Mouse (Mus musculus): ENCODE data around the gene Fam117b. TPM values are rescaled to one million over a fixed set of nuclear protein-coding genes. Genes with fewer than 3 reads are reported as not detected.

Gene Fam117b
- polyA plus RNA-seq, 1 experiment from 2014 or later, result 10.7 TPM

GRCm38 (mm10) chr1:59967291-59967690 lies 54.5 kb downstream of the Fam117b start:
- Histone ChIP-seq H3K27ac (replicated peaks; ENCODE audit: low read depth, low read length) (no peak overlapping the region), H3K4me3 (ENCODE audit: low read depth, low read length) (no peak overlapping the region), H3K4me2 (ENCODE audit: low read depth, low read length) (no peak overlapping the region), H3K27me3 (replicated peaks; ENCODE audit: control insufficient read depth, insufficient read depth, low read length) (no peaks in the 10 kb centered on the region), H3K9me3 (ENCODE audit: control insufficient read depth, low read length) (no peaks in the 10 kb centered on the region), H3K36me3 (ENCODE audit: control insufficient read depth, insufficient read depth, low read length) (peaks cover 32% of the 10 kb centered on the region; the same call in 1 of the 2 replicates), H3K9ac (ENCODE audit: low read depth, low read length) (no peak overlapping the region), H3K4me1 (ENCODE audit: control insufficient read depth, insufficient read depth, low read length) (no peaks in the 10 kb centered on the region)
- ATAC-seq (ENCODE audit: low read depth) (no peak), DNase-seq (ENCODE audit: low spot score) (peak; percentile 11)
- 88% methylated on average over 4 of the region's 4 CpGs for WGBS

GRCm38 (mm10) chr1:59986626-59987025 lies 73.8 kb downstream of the Fam117b start:
- H3K4me2 ChIP-seq (ENCODE audit: low read depth, low read length), result no peak overlapping the region
- no peak overlapping the region for H3K27ac ChIP-seq (replicated peaks; ENCODE audit: low read depth, low read length)
- DNase-seq (ENCODE audit: low spot score), result no peak
- H3K36me3 ChIP-seq (ENCODE audit: control insufficient read depth, insufficient read depth, low read length), result peaks cover 30% of the 10 kb centered on the region
- no peaks in the 10 kb centered on the region for H3K9me3 ChIP-seq (ENCODE audit: control insufficient read depth, low read length)
- no peak overlapping the region for H3K4me3 ChIP-seq (ENCODE audit: low read depth, low read length)
- ATAC-seq (ENCODE audit: low read depth), result no peak
- H3K9ac ChIP-seq (ENCODE audit: low read depth, low read length), result no peak overlapping the region
- no peaks in the 10 kb centered on the region for H3K27me3 ChIP-seq (replicated peaks; ENCODE audit: control insufficient read depth, insufficient read depth, low read length)
- H3K4me1 ChIP-seq (ENCODE audit: control insufficient read depth, insufficient read depth, low read length), result no peaks in the 10 kb centered on the region

DNA sequence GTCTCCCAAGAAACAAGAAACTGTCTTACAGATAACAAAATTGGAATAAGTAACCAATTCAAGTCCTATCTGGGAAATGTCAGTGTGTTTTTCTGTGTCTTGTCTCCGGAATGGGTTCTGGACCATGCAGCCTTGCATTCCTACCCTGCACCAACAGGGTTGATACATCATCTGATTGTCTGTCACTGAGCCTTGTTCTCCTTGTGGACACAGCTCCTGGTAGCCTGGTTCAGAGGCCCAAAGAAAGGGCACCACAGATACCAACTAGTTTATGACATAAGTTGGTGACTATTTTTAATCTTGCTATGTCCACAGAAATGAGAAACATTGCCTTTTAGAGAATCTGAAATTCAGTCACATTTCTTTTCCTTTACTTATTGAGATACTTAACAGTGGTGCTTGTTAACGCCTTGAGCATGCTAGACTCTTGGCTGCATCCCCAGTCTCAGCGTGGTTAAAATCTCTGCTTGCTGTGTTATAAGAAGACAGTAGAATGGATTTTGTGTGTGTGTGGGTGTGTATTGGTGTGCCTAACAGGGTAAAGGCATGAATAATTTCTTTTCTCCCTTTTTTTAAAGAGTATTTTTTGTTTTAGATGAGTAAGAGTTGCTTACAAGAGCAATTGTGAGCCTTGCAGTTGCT lies 74.7 kb downstream of the Fam117b start:
- no peak for DNase-seq (ENCODE audit: low spot score)
- H3K27me3 ChIP-seq (replicated peaks; ENCODE audit: control insufficient read depth, insufficient read depth, low read length), result no peaks in the 10 kb centered on the region
- H3K36me3 ChIP-seq (ENCODE audit: control insufficient read depth, insufficient read depth, low read length), result peaks cover 29% of the 10 kb centered on the region

DNA sequence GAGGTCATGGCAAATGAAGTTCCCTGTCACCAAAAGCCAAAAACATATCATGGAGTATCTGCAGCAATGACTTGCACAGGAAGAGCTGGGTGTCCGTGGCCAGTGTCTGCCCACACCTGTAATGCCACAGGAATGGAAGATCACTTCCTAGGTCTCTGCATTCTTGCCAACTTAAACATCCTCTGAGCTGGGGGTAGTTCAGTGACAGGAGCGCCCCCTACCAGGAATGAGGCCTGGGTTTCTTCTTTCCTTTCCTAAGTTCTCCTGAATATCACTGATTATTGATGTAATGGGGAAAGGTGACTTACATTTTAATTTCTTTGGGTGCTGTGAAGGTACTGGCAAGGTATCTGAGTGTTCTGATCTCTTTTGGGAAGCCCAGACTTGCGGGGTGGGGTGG lies 82.8 kb downstream of the Fam117b start:
- DNase-seq (ENCODE audit: low spot score), result no peak
- no peaks in the 10 kb centered on the region for H3K9me3 ChIP-seq (ENCODE audit: control insufficient read depth, low read length)
- H3K27ac ChIP-seq (replicated peaks; ENCODE audit: low read depth, low read length), result no peak overlapping the region
- peaks cover 8% of the 10 kb centered on the region; the same call in 1 of the 2 replicates for H3K36me3 ChIP-seq (ENCODE audit: control insufficient read depth, insufficient read depth, low read length)
- no peaks in the 10 kb centered on the region for H3K27me3 ChIP-seq (replicated peaks; ENCODE audit: control insufficient read depth, insufficient read depth, low read length)
- H3K4me1 ChIP-seq (ENCODE audit: control insufficient read depth, insufficient read depth, low read length), result no peaks in the 10 kb centered on the region
- ATAC-seq (ENCODE audit: low read depth), result no peak
- no peak overlapping the region for H3K4me2 ChIP-seq (ENCODE audit: low read depth, low read length)
- no peak overlapping the region for H3K4me3 ChIP-seq (ENCODE audit: low read depth, low read length)
- WGBS, result 53% methylated on average over 3 of the region's 3 CpGs
- H3K9ac ChIP-seq (ENCODE audit: low read depth, low read length), result no peak overlapping the region

More for the DNA sequence above, 74.7 kb downstream of the Fam117b start:
- Histone ChIP-seq H3K9me3 (ENCODE audit: control insufficient read depth, low read length) (no peaks in the 10 kb centered on the region), H3K4me3 (ENCODE audit: low read depth, low read length) (no peak overlapping the region), H3K27ac (replicated peaks; ENCODE audit: low read depth, low read length) (no peak overlapping the region), H3K4me2 (ENCODE audit: low read depth, low read length) (no peak overlapping the region), H3K9ac (ENCODE audit: low read depth, low read length) (no peak overlapping the region), H3K4me1 (ENCODE audit: control insufficient read depth, insufficient read depth, low read length) (no peaks in the 10 kb centered on the region)
- 91% methylated on average over 3 of the region's 3 CpGs for WGBS
- ATAC-seq (ENCODE audit: low read depth), result no peak

DNA sequence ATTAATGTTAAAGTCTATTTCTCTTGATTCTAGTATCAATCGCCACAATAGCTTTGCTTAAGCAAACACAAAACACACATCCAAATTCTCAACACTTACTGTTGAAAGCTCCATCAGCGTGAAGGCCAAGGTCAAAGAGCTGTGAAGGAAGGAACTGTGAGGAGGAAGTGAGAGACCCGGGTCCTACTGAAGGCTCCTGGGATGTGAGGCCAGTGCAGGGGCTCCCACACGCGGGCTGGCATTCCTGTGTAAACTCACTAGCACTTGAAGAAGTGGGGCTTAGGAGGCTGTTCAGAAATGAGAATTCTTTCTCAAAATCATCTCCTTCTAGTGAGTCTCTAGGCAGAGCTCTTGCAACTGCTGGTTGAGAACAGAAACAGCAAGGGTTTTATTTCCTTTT lies 84.5 kb downstream of the Fam117b start:
- H3K4me3 ChIP-seq (ENCODE audit: low read depth, low read length), result no peak overlapping the region
- H3K4me2 ChIP-seq (ENCODE audit: low read depth, low read length), result no peak overlapping the region
- no peaks in the 10 kb centered on the region for H3K9me3 ChIP-seq (ENCODE audit: control insufficient read depth, low read length)
- WGBS, result 61% methylated on average over 5 of the region's 5 CpGs
- no peaks in the 10 kb centered on the region for H3K4me1 ChIP-seq (ENCODE audit: control insufficient read depth, insufficient read depth, low read length)
- H3K27me3 ChIP-seq (replicated peaks; ENCODE audit: control insufficient read depth, insufficient read depth, low read length), result no peaks in the 10 kb centered on the region
- no peak for DNase-seq (ENCODE audit: low spot score)
- ATAC-seq (ENCODE audit: low read depth), result no peak
- no peaks in the 10 kb centered on the region for H3K36me3 ChIP-seq (ENCODE audit: control insufficient read depth, insufficient read depth, low read length)
- no peak overlapping the region for H3K9ac ChIP-seq (ENCODE audit: low read depth, low read length)
- H3K27ac ChIP-seq (replicated peaks; ENCODE audit: low read depth, low read length), result no peak overlapping the region

- ATAC-seq (ENCODE audit: low read depth), result no peak
- H3K9me3 ChIP-seq (ENCODE audit: control insufficient read depth, low read length), result no peaks in the 10 kb centered on the region
- no peak overlapping the region for H3K27ac ChIP-seq (replicated peaks; ENCODE audit: low read depth, low read length)
- no peaks in the 10 kb centered on the region for H3K4me1 ChIP-seq (ENCODE audit: control insufficient read depth, insufficient read depth, low read length)
- no peak overlapping the region for H3K9ac ChIP-seq (ENCODE audit: low read depth, low read length)
- H3K4me3 ChIP-seq (ENCODE audit: low read depth, low read length), result no peak overlapping the region
- no peaks in the 10 kb centered on the region for H3K36me3 ChIP-seq (ENCODE audit: control insufficient read depth, insufficient read depth, low read length)
- WGBS, result 53% methylated on average over 2 of the region's 2 CpGs
- peak; percentile 20 for DNase-seq (ENCODE audit: low spot score)
- no peak overlapping the region for H3K4me2 ChIP-seq (ENCODE audit: low read depth, low read length)
- no peaks in the 10 kb centered on the region for H3K27me3 ChIP-seq (replicated peaks; ENCODE audit: control insufficient read depth, insufficient read depth, low read length)
These were observed 87.5 kb downstream of the Fam117b start for GRCm38 (mm10) chr1:60000319-60000718.

DNA sequence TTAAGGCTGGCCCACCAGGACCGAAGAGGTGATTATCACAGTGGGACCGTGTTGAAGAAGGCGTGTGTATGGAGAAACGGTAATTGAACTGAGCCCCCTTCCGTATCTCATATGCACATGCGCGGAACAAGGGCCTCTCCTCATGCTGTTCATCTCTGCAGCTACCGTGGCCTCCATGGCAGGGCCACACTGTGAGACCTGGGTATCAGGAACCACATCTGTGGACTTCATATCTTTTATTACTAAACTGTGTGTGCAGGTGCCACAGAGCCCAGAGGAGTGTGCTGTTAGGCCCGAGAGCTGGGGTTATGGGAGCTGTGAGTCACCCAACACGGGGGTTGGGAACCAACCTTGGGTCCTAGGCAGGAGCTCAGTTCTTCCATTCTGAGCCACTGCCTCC lies 94.5 kb downstream of the Fam117b start:
- Histone ChIP-seq H3K4me3 (ENCODE audit: low read depth, low read length) (no peak overlapping the region), H3K36me3 (ENCODE audit: control insufficient read depth, insufficient read depth, low read length) (no peaks in the 10 kb centered on the region), H3K27me3 (replicated peaks; ENCODE audit: control insufficient read depth, insufficient read depth, low read length) (no peaks in the 10 kb centered on the region), H3K4me1 (ENCODE audit: control insufficient read depth, insufficient read depth, low read length) (no peaks in the 10 kb centered on the region), H3K4me2 (ENCODE audit: low read depth, low read length) (no peak overlapping the region), H3K9me3 (ENCODE audit: control insufficient read depth, low read length) (no peaks in the 10 kb centered on the region), H3K9ac (ENCODE audit: low read depth, low read length) (no peak overlapping the region), H3K27ac (replicated peaks; ENCODE audit: low read depth, low read length) (no peak overlapping the region)
- DNase-seq (ENCODE audit: low spot score), result no peak
- WGBS, result 87% methylated on average over 10 of the region's 10 CpGs
- ATAC-seq (ENCODE audit: low read depth), result no peak

- no peak overlapping the region for H3K9ac ChIP-seq (ENCODE audit: low read depth, low read length)
- no peaks in the 10 kb centered on the region for H3K4me1 ChIP-seq (ENCODE audit: control insufficient read depth, insufficient read depth, low read length)
- ATAC-seq (ENCODE audit: low read depth) (no peak), DNase-seq (ENCODE audit: low spot score) (no peak)
- H3K4me3 ChIP-seq (ENCODE audit: low read depth, low read length), result no peak overlapping the region
- no peaks in the 10 kb centered on the region for H3K27me3 ChIP-seq (replicated peaks; ENCODE audit: control insufficient read depth, insufficient read depth, low read length)
- 87% methylated on average over 2 of the region's 2 CpGs for WGBS
- no peak overlapping the region for H3K4me2 ChIP-seq (ENCODE audit: low read depth, low read length)
- H3K9me3 ChIP-seq (ENCODE audit: control insufficient read depth, low read length), result no peaks in the 10 kb centered on the region
- H3K27ac ChIP-seq (replicated peaks; ENCODE audit: low read depth, low read length), result no peak overlapping the region
- no peaks in the 10 kb centered on the region for H3K36me3 ChIP-seq (ENCODE audit: control insufficient read depth, insufficient read depth, low read length)
These were observed 95.9 kb downstream of the Fam117b start for GRCm38 (mm10) chr1:60008743-60009142.

DNA sequence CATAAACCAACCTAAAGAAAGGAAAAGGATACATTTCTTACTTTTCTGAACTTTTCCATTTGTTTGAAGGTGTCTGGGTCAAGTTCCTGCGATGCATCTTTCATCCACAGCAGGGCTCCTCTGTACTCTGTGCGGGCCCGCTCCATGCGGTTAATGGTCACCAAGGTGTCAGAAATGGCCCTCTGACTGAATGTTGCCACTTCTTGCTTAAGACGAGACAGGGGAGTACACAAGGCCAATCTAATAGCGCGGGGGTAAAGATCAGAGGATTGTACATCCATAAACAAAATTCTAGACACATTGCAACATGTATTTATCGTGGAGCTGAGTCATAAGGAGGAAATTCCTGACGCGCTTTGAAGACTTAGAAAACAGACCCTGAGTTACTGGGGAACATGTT lies 101.0 kb downstream of the Fam117b start:
- no peaks in the 10 kb centered on the region for H3K4me1 ChIP-seq (ENCODE audit: control insufficient read depth, insufficient read depth, low read length)
- no peak overlapping the region for H3K27ac ChIP-seq (replicated peaks; ENCODE audit: low read depth, low read length)
- no peak overlapping the region for H3K4me3 ChIP-seq (ENCODE audit: low read depth, low read length)
- WGBS, result 86% methylated on average over 10 of the region's 10 CpGs
- no peaks in the 10 kb centered on the region for H3K9me3 ChIP-seq (ENCODE audit: control insufficient read depth, low read length)
- no peak overlapping the region for H3K4me2 ChIP-seq (ENCODE audit: low read depth, low read length)
- ATAC-seq (ENCODE audit: low read depth) (no peak), DNase-seq (ENCODE audit: low spot score) (no peak)
- no peaks in the 10 kb centered on the region for H3K36me3 ChIP-seq (ENCODE audit: control insufficient read depth, insufficient read depth, low read length)
- no peak overlapping the region for H3K9ac ChIP-seq (ENCODE audit: low read depth, low read length)
- no peaks in the 10 kb centered on the region for H3K27me3 ChIP-seq (replicated peaks; ENCODE audit: control insufficient read depth, insufficient read depth, low read length)
